Comparison of ENCODE assay signal across 9 mouse cellular contexts in the genomic region with DNA sequence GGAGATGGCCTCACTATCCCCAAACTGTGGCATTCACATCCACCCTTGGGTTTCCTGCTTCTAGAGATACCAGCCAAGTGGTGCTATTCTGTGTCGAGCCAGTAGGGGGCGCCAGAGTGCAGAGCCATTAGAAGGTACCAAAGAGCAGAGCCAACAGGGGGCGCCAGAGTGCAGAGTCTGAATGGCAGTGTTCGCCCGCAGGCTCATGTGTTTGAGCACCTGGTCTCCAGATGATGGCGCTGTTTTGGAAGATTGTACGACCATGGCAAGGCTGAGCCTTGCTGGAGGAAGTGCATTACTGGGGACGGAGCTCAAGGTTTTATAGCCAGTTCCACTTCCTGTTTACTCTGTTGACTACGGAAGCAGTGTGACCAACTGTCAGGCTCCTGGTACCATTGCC. TPM values are rescaled to one million over a fixed set of nuclear protein-coding genes. Genes with fewer than 3 reads are reported as not detected.
DNase-seq lines count a peak whose midpoint lies in the region.
"Had no signal": no experiment of that assay in that cellular context is flagged by ENCODE, and none has a peak within 500 bp of the region (broad histone marks: within the 10 kb centered on the region; RNA-seq: fewer than 3 reads in every experiment).

No protein-coding gene starts in this region.

- 39% methylated on average over 9 of the region's 9 CpGs for WGBS in heart, embryonic 10.5 days

- peak; percentile 80 for DNase-seq in heart, embryonic 10.5 days (ENCODE audit: low spot score)
- DNase-seq in heart, adult 9 months (ENCODE audit: low spot score in 2 of 2) = no peak
- peak; percentile 46 to 49 for DNase-seq in B cell, adult 2 months
- DNase-seq in adrenal gland, adult 18-20 months (ENCODE audit: low spot score in 2 of 2) = peak; percentile 12 to 45
- DNase-seq in embryo, embryonic 10.5 days (ENCODE audit: low spot score) = peak; percentile 73
- DNase-seq in layer of hippocampus, adult 9-10 months (ENCODE audit: low spot score) = peak; percentile 32
- peak; percentile 39 to 42 for DNase-seq in lung, postnatal 4 days
- DNase-seq in thymus, postnatal 0 days (ENCODE audit: low spot score) = peak; percentile 78

- H3K4me3 ChIP-seq in heart, embryonic 10.5 days = no peak overlapping the region
- H3K4me3 ChIP-seq: embryonic facial prominence, embryonic 12.5 days had no signal

- no peaks in the 10 kb centered on the region for H3K9me3 ChIP-seq in heart, embryonic 10.5 days
- H3K9me3 ChIP-seq: embryonic facial prominence, embryonic 12.5 days had no signal

- no peaks in the 10 kb centered on the region for H3K4me1 ChIP-seq in heart, embryonic 10.5 days

- H3K27me3 ChIP-seq in heart, embryonic 10.5 days (ENCODE audit: insufficient read depth, poor library complexity, severe bottlenecking) = no peaks in the 10 kb centered on the region
- H3K27me3 ChIP-seq: embryonic facial prominence, embryonic 12.5 days had no signal

- H3K27ac ChIP-seq in heart, embryonic 10.5 days = no peak overlapping the region
- H3K27ac ChIP-seq: embryonic facial prominence, embryonic 12.5 days had no signal

- no peaks in the 10 kb centered on the region for H3K36me3 ChIP-seq in heart, embryonic 10.5 days
- H3K36me3 ChIP-seq: embryonic facial prominence, embryonic 12.5 days had no signal

RNA-seq across cellular contexts. Expression of a gene that starts 33.5 kb away (rescaled TPM):
- not detected in 2 replicates for polyA plus RNA-seq in heart, embryonic 10.5 days (2016; fragmentation: Nextera tagmentation; extraction: Ambion mirVana)
- total RNA-seq in adrenal gland, adult 18-20 months (2021) = not detected
- polyA plus RNA-seq in thymus, postnatal 0 days (2015; fragmentation: Nextera tagmentation; extraction: Ambion mirVana) = not detected in 2 replicates
- polyA plus RNA-seq: embryonic facial prominence, embryonic 12.5 days had no signal

Comparison
In these comparisons a context has a peak if more than half of its experiments do, and no peak if none do; other contexts are left out.
1. DNase-seq: peak in heart, embryonic 10.5 days (single experiment), B cell, adult 2 months (2 of 2), adrenal gland, adult 18-20 months (2 of 2), embryo, embryonic 10.5 days (single experiment), layer of hippocampus, adult 9-10 months (single experiment), lung, postnatal 4 days (2 of 2) and thymus, postnatal 0 days (single experiment); none in heart, adult 9 months (0 of 2).